In genomic region chr9:109051651-109052489, GRCm38 (mm10) we compare ENCODE assay signal across 14 mouse cellular contexts. TPM values are rescaled to one million over a fixed set of nuclear protein-coding genes. Genes with fewer than 3 reads are reported as not detected.
DNase-seq lines count a peak whose midpoint lies in the region.
"Had no signal": no experiment of that assay in that cellular context is flagged by ENCODE, and none has a peak within 500 bp of the region (broad histone marks: within the 10 kb centered on the region; RNA-seq: fewer than 3 reads in every experiment).

No protein-coding gene starts in this region.

- H3K4me3 ChIP-seq in megakaryocyte, embryonic 14.5 days (replicated peaks), result peak overlapping the region; percentile 47
- H3K4me3 ChIP-seq: forebrain, embryonic 13.5 days had no signal

- peak; percentile 9 for DNase-seq in cerebellum, adult 9-11 months
- no peak for DNase-seq in cerebellum, postnatal 10 days
- peak; percentile 40 for DNase-seq in thymus, postnatal 4 days
- DNase-seq in thymus, postnatal 25 days, result no peak
- peak; percentile 94 for DNase-seq in splenic B cell, adult 2 months (ENCODE audit: low read depth, low spot score)
- DNase-seq in layer of hippocampus, postnatal 25 days (ENCODE audit: extremely low spot score in 1 of 2, low spot score in 1 of 2), result no peak
- no peak for DNase-seq in adrenal gland, adult 18-20 months (ENCODE audit: low spot score in 2 of 2)
- DNase-seq: cerebellum, adult 18-20 months; gastrocnemius, postnatal 36 days; heart, postnatal 10 days; kidney, postnatal 4 days had no signal

- H3K4me1 ChIP-seq in megakaryocyte, embryonic 14.5 days, result peaks cover 85% of the 10 kb centered on the region

- H3K36me3 ChIP-seq in megakaryocyte, embryonic 14.5 days (replicated peaks; ENCODE audit: low read length), result peaks cover 63% of the 10 kb centered on the region
- H3K36me3 ChIP-seq in splenic B cell, adult 2 months (ENCODE audit: control insufficient read depth, insufficient read depth, low read length, poor library complexity, severe bottlenecking), result peaks cover 9% of the 10 kb centered on the region

- no peaks in the 10 kb centered on the region for H3K9me3 ChIP-seq in megakaryocyte, embryonic 14.5 days
- H3K9me3 ChIP-seq: forebrain, embryonic 13.5 days had no signal

- H3K27me3 ChIP-seq in megakaryocyte, embryonic 14.5 days (replicated peaks), result no peaks in the 10 kb centered on the region
- H3K27me3 ChIP-seq in splenic B cell, adult 2 months (ENCODE audit: control insufficient read depth, insufficient read depth, low read length, poor library complexity, severe bottlenecking), result no peaks in the 10 kb centered on the region
- H3K27me3 ChIP-seq: forebrain, embryonic 13.5 days; Patski had no signal

RNA-seq across cellular contexts. Expression of gene Trex1, which starts 7.7 kb away (rescaled TPM):
- 25.2 and 49.1 TPM in 2 replicates for polyA plus RNA-seq in megakaryocyte, embryonic 14.5 days (2012; ENCODE audit: insufficient read depth, low replicate concordance)
- 10 to 100 TPM; 13.1 to 14.2 TPM for total RNA-seq in layer of hippocampus, postnatal 25 days (2021)
- total RNA-seq in adrenal gland, adult 18-20 months (2021), result 10 to 100 TPM; 15.8 to 21.6 TPM

RNA-seq across cellular contexts. Expression of gene Shisa5, which starts 13.5 kb away (rescaled TPM):
- 375 and 575 TPM in 2 replicates for polyA plus RNA-seq in megakaryocyte, embryonic 14.5 days (2012; ENCODE audit: insufficient read depth, low replicate concordance)
- 10 to 100 TPM; 49.3 to 52.1 TPM for total RNA-seq in layer of hippocampus, postnatal 25 days (2021)
- total RNA-seq in adrenal gland, adult 18-20 months (2021), result 100 to 1,000 TPM; 126 to 137 TPM

RNA-seq across cellular contexts. Expression of gene Atrip, which starts 22.1 kb away (rescaled TPM):
- 2.2 and 2.8 TPM in 2 replicates for polyA plus RNA-seq in megakaryocyte, embryonic 14.5 days (2012; ENCODE audit: insufficient read depth, low replicate concordance)
- 10 to 100 TPM; 21.7 to 25.7 TPM for total RNA-seq in layer of hippocampus, postnatal 25 days (2021)
- total RNA-seq in adrenal gland, adult 18-20 months (2021), result 10 to 100 TPM; 14.7 to 15.2 TPM

RNA-seq across cellular contexts. Expression of gene Ccdc51, which starts 30.4 kb away (rescaled TPM):
- 3.8 TPM in 1 of 2 replicates, not detected in the other for polyA plus RNA-seq in megakaryocyte, embryonic 14.5 days (2012; ENCODE audit: insufficient read depth, low replicate concordance)
- total RNA-seq in layer of hippocampus, postnatal 25 days (2021), result 1 to 10 TPM; 8.1 to 8.4 TPM
- total RNA-seq in adrenal gland, adult 18-20 months (2021), result 10 to 100 TPM; 11.8 to 12.6 TPM

RNA-seq across cellular contexts. Expression of gene Tma7, which starts 30.5 kb away (rescaled TPM):
- polyA plus RNA-seq in megakaryocyte, embryonic 14.5 days (2012; ENCODE audit: insufficient read depth, low replicate concordance), result 28.0 and 687 TPM in 2 replicates
- total RNA-seq in layer of hippocampus, postnatal 25 days (2021), result 100 to 1,000 TPM; 311 to 321 TPM
- 100 to 1,000 TPM; 319 to 392 TPM for total RNA-seq in adrenal gland, adult 18-20 months (2021)

Comparison
In these comparisons a context has a peak if more than half of its experiments do, and no peak if none do; other contexts are left out.
1. DNase-seq: peak in cerebellum, adult 9-11 months (single experiment), thymus, postnatal 4 days (single experiment) and splenic B cell, adult 2 months (single experiment); none in cerebellum, postnatal 10 days (0 of 2), thymus, postnatal 25 days (single experiment), layer of hippocampus, postnatal 25 days (0 of 2) and adrenal gland, adult 18-20 months (0 of 2).